Mouse (Mus musculus): ENCODE measurements at regions not wholly inside any gene's neighbourhood (a gene's known extent, or its start where the extent isn't known, plus 50 kb on each side); places are given as distances from the start of the nearest gene placed in this dataset.

DNA sequence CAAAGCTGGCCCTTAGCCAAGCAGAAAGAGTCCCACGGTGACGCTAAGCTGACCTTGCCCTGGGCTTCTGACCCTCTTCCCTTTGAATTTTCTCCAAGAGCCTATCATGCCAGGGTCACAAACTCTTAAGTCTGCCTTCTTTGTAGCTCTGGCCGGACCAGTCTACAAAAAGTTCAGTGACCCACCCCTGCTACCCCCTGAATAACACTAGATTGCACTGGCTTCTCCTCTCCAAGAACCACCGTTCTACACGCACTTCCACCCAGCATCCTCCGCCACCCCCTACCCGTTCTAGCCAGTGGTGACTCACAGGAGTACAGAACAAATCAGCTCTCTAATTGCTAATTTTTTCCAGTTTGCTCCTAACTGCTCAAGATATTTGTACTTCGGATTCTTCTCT, 325.0 kb downstream of the Tns1 start:
- no peak for DNase-seq (ENCODE audit: low read depth)

GRCm38 (mm10) chr1:73797858-73798257, 326.4 kb downstream of the Tns1 start:
- no peak for DNase-seq (ENCODE audit: low read depth)

DNA sequence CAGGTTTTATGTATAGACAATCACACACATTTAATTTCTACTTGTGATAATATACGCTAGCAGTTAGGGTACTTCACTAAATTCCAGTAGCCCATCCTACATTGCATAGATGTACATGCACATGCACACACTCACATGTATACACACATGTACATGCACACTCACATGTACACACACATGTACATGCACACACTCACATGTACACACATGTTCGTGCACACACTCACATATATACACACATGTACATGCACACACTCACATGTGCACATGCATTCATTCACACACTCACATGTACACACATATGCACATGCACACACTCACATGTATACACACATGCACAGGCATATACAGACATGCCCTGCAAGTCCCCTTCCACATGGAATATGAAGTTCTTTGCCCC, 326.8 kb downstream of the Tns1 start:
- DNase-seq (ENCODE audit: low read depth), result no peak

DNA sequence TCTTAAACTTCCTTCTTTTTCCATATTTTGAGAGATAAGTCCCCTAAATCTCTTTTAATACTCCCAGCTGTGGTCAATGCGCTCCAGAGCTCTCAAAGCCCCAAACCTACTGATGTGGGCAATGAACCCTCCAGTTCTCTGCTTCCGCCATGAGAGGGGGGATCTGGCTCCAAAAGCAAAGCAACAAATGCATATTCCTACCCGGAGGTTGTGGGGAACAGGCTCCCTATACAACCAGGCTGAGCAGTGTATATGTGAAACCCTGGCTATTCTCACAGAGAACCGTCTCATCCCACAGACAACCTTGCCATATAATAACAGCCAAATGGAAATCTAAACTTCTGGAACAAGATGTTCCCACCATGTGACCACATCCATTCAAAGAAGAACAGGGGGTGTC, 330.4 kb downstream of the Tns1 start:
- no peak for DNase-seq (ENCODE audit: low read depth)

DNA sequence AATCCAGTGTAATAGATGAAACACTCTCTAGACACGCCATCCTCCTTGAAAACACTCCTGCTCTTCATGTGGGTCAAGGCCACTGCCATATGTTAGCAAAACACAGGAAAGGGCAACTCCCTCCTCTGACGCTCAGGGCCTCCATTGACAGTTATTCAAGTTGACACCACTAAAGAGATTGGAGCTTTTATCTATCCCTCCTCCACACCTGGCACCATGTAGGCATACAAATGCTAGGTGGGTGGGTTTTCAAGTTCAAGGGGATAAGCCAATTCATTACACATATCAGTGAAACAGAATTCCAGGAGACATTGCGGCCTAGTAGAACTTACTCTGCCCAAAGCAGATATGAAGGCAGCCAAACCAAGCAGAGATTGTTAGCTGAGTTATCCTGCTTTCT, 331.0 kb downstream of the Tns1 start:
- DNase-seq (ENCODE audit: low read depth), result no peak

DNA sequence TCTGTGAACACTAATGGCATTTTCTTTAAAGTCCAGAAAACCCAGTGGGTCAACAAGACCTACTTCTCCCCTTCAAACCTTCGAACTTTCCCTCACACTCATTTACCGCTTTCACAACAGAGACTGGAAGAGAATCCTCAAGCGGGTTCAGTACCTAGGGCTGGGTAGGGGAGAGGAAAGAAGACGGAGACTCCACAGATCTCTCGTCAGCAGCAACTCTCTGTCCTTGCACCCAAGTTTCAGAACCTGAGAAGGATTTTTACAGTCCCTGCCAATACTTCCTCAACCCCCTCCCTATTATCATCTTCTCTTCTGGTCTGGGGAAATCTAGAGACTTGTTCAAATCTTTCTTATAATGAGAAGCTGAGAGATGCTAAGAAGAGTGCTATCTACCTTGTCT, 331.9 kb downstream of the Tns1 start:
- DNase-seq (ENCODE audit: low read depth), result no peak

- no peak for DNase-seq (ENCODE audit: low read depth)
Measured at GRCm38 (mm10) chr1:73787666-73788065, 336.6 kb downstream of the Tns1 start.

DNA sequence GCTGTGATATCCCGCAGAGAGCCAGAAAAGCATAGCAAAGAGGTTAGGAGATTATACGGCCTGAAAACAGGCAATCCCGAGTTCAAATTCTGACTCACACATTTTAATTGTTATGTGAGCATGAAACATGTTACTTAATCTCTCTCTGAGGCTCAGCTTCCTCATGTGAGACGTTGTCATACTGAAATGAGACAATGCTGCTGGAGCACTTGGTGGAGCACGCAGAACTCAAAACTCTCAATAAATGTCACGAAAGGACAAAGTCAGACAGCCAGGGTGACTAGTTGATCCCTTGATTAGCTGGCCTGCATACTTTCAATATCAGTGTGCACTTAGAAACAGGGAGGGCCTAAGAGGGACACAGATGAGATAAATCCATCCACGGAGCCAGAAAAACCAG, 337.0 kb downstream of the Tns1 start:
- no peak for DNase-seq (ENCODE audit: low read depth)

DNA sequence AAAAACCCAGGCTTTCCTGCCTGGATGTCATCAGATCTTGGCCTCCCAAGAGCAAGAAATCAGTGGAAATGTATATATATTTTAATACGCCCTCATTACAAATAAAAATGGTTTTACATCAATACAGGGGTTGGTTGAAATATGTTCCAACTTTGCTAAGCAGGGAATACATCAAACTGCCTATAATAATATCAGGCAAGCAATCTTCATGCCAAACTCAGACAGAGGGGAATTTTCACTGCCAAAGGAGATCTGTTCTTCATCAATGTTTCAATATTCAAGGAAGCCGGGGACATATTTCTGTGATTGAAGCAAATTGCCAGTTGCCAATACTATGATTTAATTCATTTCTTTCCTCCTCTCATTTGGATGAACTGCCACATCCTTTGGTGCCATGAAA, 340.9 kb downstream of the Tns1 start:
- no peak for DNase-seq (ENCODE audit: low read depth)

GRCm38 (mm10) chr1:73782871-73783270, 341.4 kb downstream of the Tns1 start:
- DNase-seq (ENCODE audit: low read depth), result no peak

DNA sequence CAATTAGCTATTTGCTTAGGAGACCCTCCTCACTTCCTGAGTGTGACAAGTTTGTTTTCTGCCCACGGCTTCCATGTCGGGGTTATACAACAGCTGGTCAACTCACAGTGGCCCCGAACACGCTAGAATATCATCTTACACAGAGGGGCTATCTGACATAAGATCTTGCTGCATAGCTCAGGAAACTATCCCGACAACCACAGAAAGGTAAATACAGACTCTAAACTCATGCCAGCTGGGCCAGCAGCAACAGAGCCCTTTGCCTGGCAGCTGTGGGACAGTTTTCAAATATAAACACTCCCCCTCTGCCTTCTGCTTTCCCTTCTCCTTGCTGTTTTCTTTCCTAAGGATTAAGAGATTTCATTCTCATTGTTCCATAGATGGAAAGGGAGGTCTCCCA, 352.5 kb downstream of the Tns1 start:
- peak; percentile 27 for DNase-seq (ENCODE audit: low read depth)

- no peak for DNase-seq (ENCODE audit: low read depth)
Measured at GRCm38 (mm10) chr1:73770631-73771030, 353.6 kb downstream of the Tns1 start.

- DNase-seq (ENCODE audit: low read depth), result no peak
Measured at GRCm38 (mm10) chr1:73764611-73765333, 359.5 kb downstream of the Tns1 start.

- peak; percentile 32 for DNase-seq (ENCODE audit: low read depth)
Measured at GRCm38 (mm10) chr1:73758110-73759061, 365.9 kb downstream of the Tns1 start.

GRCm38 (mm10) chr1:73755791-73756190, 368.5 kb downstream of the Tns1 start:
- no peak for DNase-seq (ENCODE audit: low read depth)

DNA sequence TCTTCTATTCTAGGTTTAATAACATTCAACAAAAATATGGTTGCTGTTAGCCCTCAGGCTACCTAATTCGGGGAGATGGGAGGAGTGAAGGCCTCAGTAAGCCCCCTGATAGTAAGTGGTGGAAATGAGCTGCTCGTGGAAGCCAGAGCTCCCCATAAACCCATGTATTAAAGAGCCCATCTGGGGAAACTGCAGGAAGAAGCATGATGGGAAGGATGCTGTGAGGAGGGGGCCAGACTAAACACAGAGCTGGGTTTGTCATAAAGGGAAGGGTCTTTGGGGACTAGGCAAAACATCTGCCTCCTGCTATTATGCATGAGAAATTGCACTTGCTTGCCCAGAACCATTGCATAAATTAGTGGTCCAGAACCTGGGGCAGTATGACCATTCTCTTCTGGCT, 369.3 kb downstream of the Tns1 start:
- DNase-seq (ENCODE audit: low read depth), result no peak

DNA sequence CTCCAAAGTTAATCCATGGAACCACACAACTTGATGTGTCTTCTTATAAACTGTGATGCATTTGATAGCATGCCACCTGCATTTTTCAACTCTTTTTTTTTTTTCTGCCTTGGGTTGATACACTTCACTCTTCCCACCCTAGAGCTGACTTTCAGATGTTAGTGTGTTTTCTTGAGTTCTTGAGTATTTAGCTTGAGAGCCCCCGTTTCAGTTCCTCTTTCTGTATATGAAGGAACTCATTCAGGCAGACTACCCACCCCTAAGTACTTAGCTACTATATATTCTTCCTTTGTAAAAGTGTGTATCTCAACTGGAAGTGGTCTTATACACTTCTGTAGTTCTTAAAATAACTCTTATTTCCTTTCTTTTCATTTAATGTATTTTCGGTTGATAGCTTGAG, 371.1 kb downstream of the Tns1 start:
- DNase-seq (ENCODE audit: low read depth), result no peak

DNA sequence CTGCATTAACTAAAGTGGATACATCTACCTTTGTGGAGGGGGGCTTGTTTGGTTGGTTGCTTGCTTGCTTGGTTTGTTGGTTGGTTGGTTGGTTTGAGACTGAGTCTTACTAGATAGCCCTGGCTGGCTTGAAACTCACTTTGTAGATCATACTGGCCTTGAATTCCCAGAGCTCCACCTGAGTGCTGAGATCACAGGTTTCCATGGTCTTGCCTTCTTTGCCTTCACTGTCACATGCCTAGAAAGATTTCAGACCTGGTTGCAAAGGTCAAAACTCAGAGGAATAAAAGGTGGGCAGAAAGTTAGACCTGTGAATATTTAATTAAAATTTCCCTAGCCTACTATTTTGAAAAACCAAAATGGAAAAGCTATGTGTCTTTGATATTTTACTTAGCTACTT, 375.5 kb downstream of the Tns1 start:
- no peak for DNase-seq (ENCODE audit: low read depth)

DNA sequence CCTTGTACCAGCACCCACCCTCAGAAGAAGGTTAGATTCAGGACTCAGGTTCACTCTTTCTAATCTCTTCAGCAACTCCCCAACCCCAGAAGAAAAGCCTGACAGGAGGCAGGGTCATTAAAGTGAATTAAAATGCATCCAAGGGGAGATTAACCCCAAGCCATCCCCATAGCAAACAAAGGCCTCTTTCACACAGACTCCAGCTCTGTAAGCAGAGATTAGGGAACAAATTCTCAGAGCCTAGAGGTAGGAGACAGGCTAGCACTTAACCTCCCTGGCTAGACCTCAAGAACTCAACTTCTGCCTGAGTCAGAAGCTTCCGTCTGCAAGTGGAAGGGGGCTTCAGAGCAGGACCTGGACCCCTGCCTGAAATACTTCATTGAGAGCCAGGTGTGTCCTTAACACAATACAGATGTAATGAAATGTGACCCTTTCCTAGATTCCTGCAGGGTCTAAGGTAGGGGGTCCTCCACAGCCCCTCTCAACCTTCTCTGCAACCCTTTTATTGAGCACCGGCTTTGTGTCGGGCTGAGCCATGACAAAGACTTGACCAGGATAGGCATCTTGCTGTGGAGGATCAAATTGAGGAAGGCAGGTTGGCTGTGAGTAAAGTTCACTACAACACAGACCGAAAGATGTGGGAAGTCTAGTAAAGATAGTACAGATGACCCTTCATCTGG, 379.6 kb downstream of the Tns1 start:
- no peak for DNase-seq (ENCODE audit: low read depth)

DNA sequence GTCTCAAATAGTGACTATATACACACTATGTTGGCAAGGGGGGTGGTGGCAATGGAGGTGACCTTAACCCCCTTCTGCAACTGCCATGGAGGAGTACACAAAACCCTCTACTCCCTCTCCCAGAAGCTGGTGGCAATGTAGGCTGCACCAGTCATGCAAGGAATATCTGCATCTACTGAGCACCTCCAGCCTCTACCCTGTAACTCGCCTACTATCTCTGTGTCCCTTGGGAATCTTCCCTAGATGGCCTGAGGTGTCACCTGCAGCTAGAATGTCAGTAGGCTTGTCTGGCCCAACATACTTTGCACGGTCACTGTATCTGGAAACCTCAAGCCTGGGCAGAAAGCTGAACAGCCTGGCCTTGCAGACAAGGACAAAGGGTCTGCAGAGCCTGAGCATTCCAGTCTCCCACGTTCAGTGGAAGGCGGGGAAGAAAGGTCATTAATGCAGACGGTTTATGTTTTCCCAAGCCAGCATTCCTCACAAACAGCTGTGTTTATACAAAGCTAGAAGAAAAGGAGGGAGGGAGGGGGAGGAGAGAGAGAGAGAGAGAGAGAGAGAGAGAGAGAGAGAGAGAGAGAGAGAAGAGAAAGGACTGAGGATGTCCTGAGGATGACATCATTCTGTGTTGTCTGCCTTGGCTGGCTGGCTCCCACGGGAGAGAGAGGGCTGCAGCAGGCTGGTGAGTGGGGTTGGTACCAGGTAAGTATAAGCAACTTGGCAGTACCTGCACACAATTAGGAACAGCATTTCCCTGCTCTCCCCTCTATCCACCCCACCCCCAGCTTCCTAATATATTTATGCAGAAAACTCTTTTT, 380.3 kb downstream of the Tns1 start:
- DNase-seq (ENCODE audit: low read depth), result no peak

DNA sequence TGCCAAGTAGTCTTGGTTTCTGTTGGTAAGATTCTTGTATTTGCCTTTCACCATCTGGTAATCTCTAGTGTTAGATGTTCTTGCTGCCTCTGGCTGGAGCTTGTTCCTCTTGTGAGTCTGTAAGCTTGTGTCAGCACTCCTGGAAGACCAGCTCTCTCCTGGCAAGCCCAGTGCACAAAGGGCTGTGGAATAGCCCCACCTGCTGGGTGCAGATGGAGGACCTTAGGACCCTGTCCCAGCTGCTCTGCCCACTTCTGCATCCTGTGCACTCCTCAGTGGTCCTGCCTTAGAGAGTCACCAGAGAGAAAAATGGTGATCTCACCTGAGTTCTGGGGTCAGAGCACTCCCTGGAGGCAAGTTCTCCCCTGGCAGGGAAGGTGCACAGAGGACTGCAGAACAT, 387.2 kb downstream of the Tns1 start:
- DNase-seq (ENCODE audit: low read depth), result no peak

DNA sequence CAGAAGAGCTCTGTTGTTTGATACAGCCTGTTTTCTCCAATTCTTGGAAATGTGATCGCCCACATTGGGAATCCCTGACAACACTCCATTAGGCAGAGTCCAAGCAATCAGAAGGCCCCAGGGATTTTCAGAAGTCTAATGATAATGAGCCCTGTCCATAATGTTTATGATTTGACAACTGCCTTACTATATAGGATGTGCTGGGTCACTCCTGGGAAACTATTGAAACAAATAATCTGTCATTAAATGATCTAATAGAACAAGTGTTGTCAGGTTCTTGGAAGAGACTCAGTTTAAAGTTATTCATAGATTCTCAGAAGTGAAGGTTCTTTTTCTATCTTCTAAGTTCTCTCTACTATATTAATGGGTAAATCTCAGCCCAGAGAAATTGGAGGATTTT, 395.9 kb downstream of the Tns1 start:
- DNase-seq (ENCODE audit: low read depth), result no peak
